Mouse (Mus musculus) heart, embryonic 12.5 days (tissue): ENCODE measurements around the gene 2610301B20Rik. TPM values are rescaled to one million over a fixed set of nuclear protein-coding genes. Genes with fewer than 3 reads are reported as not detected.
A peak's percentile ranks its signal among the peaks of the same experiment; 100 is the strongest.
"Not testable (repeated sequence)": the region's sequence is repeated elsewhere in the genome, so short reads cannot be mapped to it uniquely, and the experiment has no call there.

Experiments used
- ATAC-seq: fragments of 200-750 bp; cut with Nextera tagmentation; 2 replicates; pipeline ENCODE4 v1.8.0; 2017; ENCODE audit warnings: moderate TSS enrichment, moderate library complexity; ENCODE audit not compliant: insufficient number of reproducible peaks, low FRiP score
- H3K27ac ChIP-seq: fragments of 300-500 bp; sonication (generic); 2 replicates; pipeline ENCODE4 v1.5.1; 2016; ENCODE audit warnings: mild to moderate bottlenecking, moderate library complexity; ENCODE audit not compliant: poor library complexity, severe bottlenecking
- H3K27me3 ChIP-seq: fragments of 300-500 bp; sonication (generic); replicated peaks from 2 replicates; pipeline ENCODE4 v1.6.1; 2016; ENCODE audit warnings: mild to moderate bottlenecking, moderate library complexity
- H3K36me3 ChIP-seq: fragments of 300-500 bp; sonication (generic); 2 replicates; pipeline ENCODE4 v1.6.1; 2016; ENCODE audit warnings: mild to moderate bottlenecking, moderate library complexity
- H3K4me1 ChIP-seq: fragments of 300-500 bp; sonication (generic); replicated peaks from 2 replicates; pipeline ENCODE4 v1.6.1; 2016; ENCODE audit warnings: mild to moderate bottlenecking
- H3K4me2 ChIP-seq: fragments of 300-500 bp; sonication (generic); 2 replicates; pipeline ENCODE4 v1.6.1; 2016; ENCODE audit warnings: mild to moderate bottlenecking, moderate library complexity
- H3K4me3 ChIP-seq: fragments of 300-500 bp; sonication (generic); 2 replicates; pipeline ENCODE4 v1.5.1; 2016; ENCODE audit warnings: mild to moderate bottlenecking
- H3K9ac ChIP-seq: fragments of 300-500 bp; sonication (generic); 2 replicates; pipeline ENCODE4 v1.6.1; 2016; ENCODE audit warnings: mild to moderate bottlenecking, moderate library complexity
- H3K9me3 ChIP-seq: fragments of 300-500 bp; sonication (generic); replicated peaks from 2 replicates; pipeline ENCODE4 v1.6.1; 2016; ENCODE audit warnings: mild to moderate bottlenecking, moderate library complexity
- WGBS: fragments of 180-500 bp; shearing (Covaris S2); methylation state at CpG from one replicate; pipeline ENCODE4 v1.1.7; 2016; 5-methylcytosine and 5-hydroxymethylcytosine counted together
- polyA plus RNA-seq: library from polyadenylated mRNA; unstranded; fragments of >200 nt; fragmentation: Nextera tagmentation; extraction: Ambion mirVana; gene quantifications from 2 replicates; pipeline ENCODE4 v1.2.1, GENCODE M21; 2016

The 2610301B20Rik gene
- polyA plus RNA-seq, 1 experiment from 2014 or later, result 23.5 TPM

DNA sequence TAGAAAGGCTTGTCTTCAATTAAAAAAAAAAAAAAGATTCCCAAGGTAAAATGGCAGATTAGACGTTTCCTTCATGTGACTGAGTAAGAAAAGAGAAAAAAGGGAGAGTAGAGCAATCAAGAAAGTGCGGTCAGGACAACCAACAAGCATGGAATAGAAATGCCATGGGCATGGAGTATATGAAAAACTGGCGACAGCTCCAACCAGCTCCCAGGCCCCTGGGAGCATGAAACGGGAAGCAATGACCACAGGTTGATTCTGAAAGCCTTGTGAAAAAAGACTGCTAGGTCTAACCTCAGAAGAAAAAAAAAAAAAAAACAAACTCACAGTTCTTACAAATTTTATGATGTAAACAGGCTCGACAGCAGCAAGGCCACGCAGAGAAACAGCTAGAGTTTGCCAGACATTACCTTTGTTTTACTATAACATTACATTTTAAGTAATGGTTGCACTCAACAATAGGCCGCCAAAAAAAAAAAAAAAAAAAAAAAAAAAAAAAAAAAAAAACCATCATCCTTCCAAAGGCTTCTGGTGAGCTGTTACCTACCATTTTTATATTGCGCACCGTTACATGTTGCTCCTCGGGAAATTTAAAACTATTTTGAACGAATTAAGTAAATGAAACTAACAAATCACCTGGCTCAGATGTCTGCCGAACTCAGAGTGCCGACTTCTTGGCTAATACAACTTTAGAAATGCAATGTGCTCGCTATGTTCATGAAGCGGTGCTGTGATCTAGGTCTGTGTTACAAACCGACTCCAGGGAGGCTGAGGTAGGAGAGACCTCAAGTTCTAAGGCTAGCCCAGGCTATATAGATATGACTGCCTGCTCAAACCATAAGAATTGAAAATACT lies 1.4 kb upstream of the 2610301B20Rik start:
- Histone ChIP-seq H3K27me3 (no peaks in the 10 kb centered on the region), H3K4me1 (peaks cover 8% of the 10 kb centered on the region; the same call in 1 of the 2 replicates), H3K9ac (peak overlapping the region; percentile 89), H3K36me3 (no peaks in the 10 kb centered on the region), H3K9me3 (no peaks in the 10 kb centered on the region), H3K27ac (peak overlapping the region; percentile 57; the same call in 1 of the 2 replicates), H3K4me2 (peak overlapping the region; percentile 74), H3K4me3 (peak overlapping the region; percentile 75)
- WGBS, result 40% methylated on average over 16 of the region's 16 CpGs
- no peak for ATAC-seq

DNA sequence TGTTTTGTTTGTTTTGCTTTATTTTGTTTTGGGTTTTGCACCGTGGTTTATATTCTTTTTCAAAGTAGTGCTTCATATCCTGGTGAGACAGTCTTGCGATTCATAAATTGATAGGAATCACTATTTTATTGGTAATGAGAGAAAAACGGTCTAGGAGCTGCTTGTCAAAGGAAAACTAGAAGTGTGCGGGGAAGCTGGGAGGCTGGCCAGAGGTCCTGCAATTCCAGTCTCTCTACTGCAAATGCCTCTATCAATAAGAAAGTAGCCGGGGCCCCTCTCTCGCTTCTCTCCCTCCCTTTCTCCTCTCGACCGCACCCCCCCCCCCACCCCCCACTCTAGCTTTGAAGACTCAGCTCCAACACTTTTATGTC lies 764 bp upstream of the 2610301B20Rik start:
- WGBS, result 1% methylated on average over 8 of the region's 8 CpGs
- ATAC-seq, result peak; percentile 25; the same call in 1 of the 2 replicates
- Histone ChIP-seq H3K9ac (peak overlapping the region; percentile 89), H3K4me1 (peaks cover 8% of the 10 kb centered on the region; the same call in 1 of the 2 replicates), H3K27me3 (no peaks in the 10 kb centered on the region), H3K4me2 (peak overlapping the region; percentile 74), H3K9me3 (no peaks in the 10 kb centered on the region), H3K27ac (peak overlapping the region; percentile 57; the same call in 1 of the 2 replicates), H3K4me3 (peak overlapping the region; percentile 75), H3K36me3 (no peaks in the 10 kb centered on the region)

DNA sequence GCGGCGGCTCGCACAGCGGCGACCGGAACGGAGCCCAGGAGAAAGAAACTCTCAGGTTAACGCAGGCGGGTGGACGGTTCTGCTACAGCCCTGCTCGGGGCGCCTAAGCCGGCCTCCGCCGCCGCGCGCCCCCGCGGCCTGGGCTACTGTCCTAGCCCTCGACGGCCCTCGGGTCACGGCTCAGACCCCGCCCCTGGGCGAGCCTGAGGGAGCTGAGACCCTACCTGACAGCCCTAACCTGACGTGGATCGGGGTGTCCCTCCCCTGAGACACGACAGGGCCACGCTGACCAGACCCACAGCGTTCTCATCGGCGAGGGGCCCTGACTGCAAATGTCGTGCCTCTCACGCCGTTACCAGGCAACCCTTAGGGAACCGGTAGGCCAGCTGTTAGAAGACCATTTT lies 422 bp downstream of the 2610301B20Rik start:
- H3K9me3 ChIP-seq, result no peaks in the 10 kb centered on the region
- peaks cover 8% of the 10 kb centered on the region; the same call in 1 of the 2 replicates for H3K4me1 ChIP-seq
- peak; percentile 85 for ATAC-seq
- no peaks in the 10 kb centered on the region for H3K36me3 ChIP-seq
- peak overlapping the region; percentile 96 for H3K27ac ChIP-seq
- peak overlapping the region; percentile 74 for H3K4me2 ChIP-seq
- under 1% methylated on average over 37 of the region's 37 CpGs for WGBS
- H3K9ac ChIP-seq, result peak overlapping the region; percentile 89
- no peaks in the 10 kb centered on the region for H3K27me3 ChIP-seq
- peak overlapping the region; percentile 75 for H3K4me3 ChIP-seq

DNA sequence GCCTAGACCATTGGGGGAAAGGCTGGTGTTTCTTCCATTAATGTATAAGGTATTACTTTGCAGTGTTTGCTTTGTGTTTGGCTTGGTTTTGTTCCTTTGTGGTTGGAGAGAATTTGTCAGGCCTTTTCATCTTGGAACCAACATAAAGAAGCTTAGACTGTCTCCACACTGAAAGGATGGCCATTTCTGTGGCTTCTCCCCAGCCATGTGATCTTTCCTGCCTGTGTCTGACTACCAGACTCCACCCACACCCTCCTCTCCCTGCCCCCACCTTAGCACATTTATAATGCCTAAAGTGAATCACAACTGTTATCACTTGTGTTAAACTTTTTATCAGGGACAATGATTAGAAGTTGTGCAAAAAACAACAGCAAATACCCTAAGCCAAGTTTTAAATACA lies 1.1 kb downstream of the 2610301B20Rik start:
- H3K4me1 ChIP-seq, result peaks cover 8% of the 10 kb centered on the region; the same call in 1 of the 2 replicates
- no peaks in the 10 kb centered on the region for H3K9me3 ChIP-seq
- H3K4me3 ChIP-seq, result peak overlapping the region; percentile 75
- H3K36me3 ChIP-seq, result peaks cover 3% of the 10 kb centered on the region
- H3K4me2 ChIP-seq, result peak overlapping the region; percentile 74
- H3K27me3 ChIP-seq, result no peaks in the 10 kb centered on the region
- H3K9ac ChIP-seq, result peak overlapping the region; percentile 89
- no peak for ATAC-seq
- H3K27ac ChIP-seq, result peak overlapping the region; percentile 96

- 90% methylated on average over 1 of the region's 1 CpGs for WGBS
- no peak overlapping the region for H3K4me2 ChIP-seq
- H3K9me3 ChIP-seq, result no peaks in the 10 kb centered on the region
- no peak for ATAC-seq
- peaks cover 8% of the 10 kb centered on the region; the same call in 1 of the 2 replicates for H3K4me1 ChIP-seq
- no peaks in the 10 kb centered on the region for H3K27me3 ChIP-seq
- H3K9ac ChIP-seq, result no peak overlapping the region
- no peak overlapping the region for H3K27ac ChIP-seq
- H3K36me3 ChIP-seq, result peaks cover 3% of the 10 kb centered on the region
- H3K4me3 ChIP-seq, result no peak overlapping the region
Observed at GRCm38 (mm10) chr4:10877057-10877456, 2.8 kb downstream of the 2610301B20Rik start.

- Histone ChIP-seq H3K4me1 (peaks cover 15% of the 10 kb centered on the region; the same call in 1 of the 2 replicates), H3K9ac (no peak overlapping the region), H3K27me3 (no peaks in the 10 kb centered on the region), H3K9me3 (peaks cover 10% of the 10 kb centered on the region), H3K36me3 (peaks cover 41% of the 10 kb centered on the region), H3K27ac (no peak overlapping the region), H3K4me2 (no peak overlapping the region), H3K4me3 (no peak overlapping the region)
- 89% methylated on average over 8 of the region's 8 CpGs for WGBS
- no peak for ATAC-seq
Observed at GRCm38 (mm10) chr4:10883740-10884408, 9.6 kb downstream of the 2610301B20Rik start.

DNA sequence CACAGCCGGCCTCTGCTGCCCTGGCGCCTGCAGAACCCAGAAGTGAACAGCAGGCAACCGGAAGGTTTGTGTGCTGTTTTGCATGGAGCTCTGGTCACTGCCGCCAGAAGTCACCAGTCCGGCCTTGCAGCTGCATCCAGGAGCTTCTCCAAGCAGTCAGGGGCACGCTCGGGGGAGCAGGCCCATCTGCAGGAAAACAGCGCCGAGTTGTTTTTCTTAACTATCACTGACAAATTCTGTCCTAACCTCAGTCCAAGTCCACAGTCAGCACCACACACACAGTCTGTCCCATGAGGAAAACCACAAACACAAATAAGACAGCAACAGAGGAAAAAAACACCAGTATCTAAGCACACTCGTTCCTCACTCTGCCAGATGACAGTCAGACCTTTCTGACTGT lies 14.5 kb downstream of the 2610301B20Rik start:
- H3K9ac ChIP-seq, result no peak overlapping the region
- H3K27me3 ChIP-seq, result no peaks in the 10 kb centered on the region
- peaks cover 44% of the 10 kb centered on the region for H3K36me3 ChIP-seq
- H3K4me1 ChIP-seq, result peaks cover 14% of the 10 kb centered on the region; the same call in 1 of the 2 replicates
- WGBS, result 92% methylated on average over 10 of the region's 10 CpGs
- no peak for ATAC-seq
- H3K27ac ChIP-seq, result no peak overlapping the region
- no peak overlapping the region for H3K4me2 ChIP-seq
- no peak overlapping the region for H3K4me3 ChIP-seq
- H3K9me3 ChIP-seq, result peaks cover 21% of the 10 kb centered on the region

GRCm38 (mm10) chr4:10896262-10896661 lies 22.0 kb downstream of the 2610301B20Rik start:
- H3K36me3 ChIP-seq, result peaks cover 41% of the 10 kb centered on the region
- H3K9ac ChIP-seq, result no peak overlapping the region
- ATAC-seq, result no peak
- no peaks in the 10 kb centered on the region for H3K27me3 ChIP-seq
- H3K27ac ChIP-seq, result no peak overlapping the region
- H3K9me3 ChIP-seq, result no peaks in the 10 kb centered on the region
- WGBS, result 85% methylated on average over 4 of the region's 4 CpGs
- no peak overlapping the region for H3K4me3 ChIP-seq
- H3K4me1 ChIP-seq, result no peaks in the 10 kb centered on the region
- no peak overlapping the region for H3K4me2 ChIP-seq

DNA sequence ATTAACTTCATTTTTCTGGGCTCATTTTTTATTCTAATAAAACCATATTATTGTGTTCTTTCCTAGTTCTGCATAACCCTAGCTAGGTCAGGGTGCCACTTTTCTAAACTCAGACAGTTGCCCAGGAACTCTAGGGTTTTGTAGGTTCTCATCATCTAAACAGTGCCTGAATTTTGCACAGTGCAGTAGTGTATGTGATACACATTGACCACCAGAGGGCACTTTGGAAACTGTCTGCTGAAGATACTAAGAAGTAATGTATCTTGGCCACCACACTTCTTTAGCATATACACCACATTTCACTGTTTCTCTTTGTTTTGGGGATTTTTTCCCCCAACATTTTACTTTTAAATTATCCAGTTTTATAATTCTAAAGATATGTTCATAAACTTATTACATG lies 22.6 kb downstream of the 2610301B20Rik start:
- Histone ChIP-seq H3K4me2 (no peak overlapping the region), H3K27ac (no peak overlapping the region), H3K9me3 (no peaks in the 10 kb centered on the region), H3K36me3 (peaks cover 41% of the 10 kb centered on the region), H3K9ac (no peak overlapping the region), H3K27me3 (no peaks in the 10 kb centered on the region), H3K4me1 (no peaks in the 10 kb centered on the region), H3K4me3 (no peak overlapping the region)
- ATAC-seq, result no peak

GRCm38 (mm10) chr4:10905234-10905801 lies 31.0 kb downstream of the 2610301B20Rik start:
- Histone ChIP-seq H3K9me3 (no peaks in the 10 kb centered on the region), H3K4me3 (peak overlapping the region; percentile 21), H3K4me2 (peak overlapping the region; percentile 61), H3K27ac (peak overlapping the region; percentile 40; the same call in 1 of the 2 replicates), H3K9ac (peak overlapping the region; percentile 62), H3K36me3 (no peaks in the 10 kb centered on the region), H3K27me3 (no peaks in the 10 kb centered on the region), H3K4me1 (peaks cover 13% of the 10 kb centered on the region)
- WGBS, result 7% methylated on average over 13 of the region's 13 CpGs
- ATAC-seq, result peak; percentile 67

DNA sequence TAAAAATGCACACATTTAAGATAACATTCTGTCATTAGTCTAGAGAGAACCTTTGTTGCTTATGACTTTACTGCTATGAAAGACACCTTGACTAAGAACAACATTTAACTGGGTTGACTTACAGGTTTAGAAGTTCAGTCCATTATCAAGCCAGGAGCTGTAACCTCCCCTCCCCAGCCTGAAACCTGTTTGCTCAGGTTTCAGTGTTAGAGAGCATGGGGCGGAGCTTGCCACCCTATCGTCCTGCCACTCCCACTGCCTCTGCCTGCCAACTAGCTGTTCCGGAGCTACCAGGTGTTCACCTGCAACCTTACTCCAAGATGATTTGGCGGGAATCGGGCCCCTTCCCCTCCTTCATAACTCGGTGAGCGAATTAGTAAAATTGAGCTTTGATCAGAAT lies 37.1 kb downstream of the 2610301B20Rik start:
- not testable (repeated sequence) for H3K27ac ChIP-seq, H3K9me3 ChIP-seq, H3K27me3 ChIP-seq, ATAC-seq, H3K4me2 ChIP-seq, H3K4me1 ChIP-seq, H3K4me3 ChIP-seq, H3K36me3 ChIP-seq, H3K9ac ChIP-seq
- 41% methylated on average over 7 of the region's 7 CpGs for WGBS
